ENCODE assay signal across 26 mouse cellular contexts in the genomic region with DNA sequence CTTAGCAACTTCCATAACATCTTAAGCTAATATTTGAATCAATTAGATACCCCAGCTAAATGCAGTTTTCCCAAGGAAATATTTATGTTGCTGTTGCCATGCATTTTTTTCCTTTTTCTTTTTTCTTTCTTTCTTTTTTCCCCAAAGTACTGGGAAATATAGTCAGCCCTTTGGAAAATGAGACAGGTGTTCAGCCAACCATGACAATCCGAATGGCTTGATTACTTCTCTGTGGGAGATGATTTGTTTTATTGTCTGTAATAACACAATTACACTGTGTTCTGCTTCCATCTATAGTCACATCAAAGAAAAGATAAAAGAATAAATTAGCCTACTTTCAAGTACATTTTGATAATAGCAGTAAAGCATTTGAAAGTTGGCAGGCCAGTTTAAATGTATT.
DNase-seq lines count a peak whose midpoint lies in the region; ATAC-seq and TF ChIP-seq lines count a peak whose summit lies in the region.
"Had no signal": no experiment of that assay in that cellular context is flagged by ENCODE, and none has a peak within 500 bp of the region (broad histone marks: within the 10 kb centered on the region; RNA-seq: fewer than 3 reads in every experiment).

No protein-coding gene starts in this region.

- no peak overlapping the region for H3K4me3 ChIP-seq in forebrain, embryonic 12.5 days (replicated peaks)
- H3K4me3 ChIP-seq in forebrain, embryonic 16.5 days (replicated peaks; ENCODE audit: low read length): no peak overlapping the region
- H3K4me3 ChIP-seq in midbrain, postnatal 0 days (ENCODE audit: low read depth, low read length): no peak overlapping the region
- H3K4me3 ChIP-seq in midbrain, embryonic 10.5 days: no peak overlapping the region
- H3K4me3 ChIP-seq: forebrain, embryonic 13.5 days; heart, adult 2 months; heart, embryonic 10.5 days; heart, embryonic 13.5 days; hindbrain, embryonic 15.5 days; intestine, embryonic 15.5 days had no signal

- no peak overlapping the region for H3K9ac ChIP-seq in forebrain, embryonic 12.5 days
- no peak overlapping the region for H3K9ac ChIP-seq in forebrain, embryonic 16.5 days (replicated peaks; ENCODE audit: low read depth, low read length)
- no peak overlapping the region for H3K9ac ChIP-seq in midbrain, postnatal 0 days (replicated peaks; ENCODE audit: low read length, poor library complexity, severe bottlenecking)
- H3K9ac ChIP-seq: forebrain, embryonic 13.5 days; heart, embryonic 13.5 days; hindbrain, embryonic 15.5 days; intestine, embryonic 15.5 days had no signal

- no peaks in the 10 kb centered on the region for H3K9me3 ChIP-seq in forebrain, embryonic 12.5 days
- no peaks in the 10 kb centered on the region for H3K9me3 ChIP-seq in forebrain, embryonic 16.5 days (ENCODE audit: control insufficient read depth, low read length)
- 0 out of 2 replicates have a peak, but pooled peaks cover 2% of the 10 kb centered on the region for H3K9me3 ChIP-seq in midbrain, postnatal 0 days (ENCODE audit: low read length)
- no peaks in the 10 kb centered on the region; the same call in 1 of the 2 replicates for H3K9me3 ChIP-seq in midbrain, embryonic 10.5 days (replicated peaks)
- H3K9me3 ChIP-seq: heart, embryonic 10.5 days; heart, embryonic 13.5 days; hindbrain, embryonic 15.5 days; intestine, embryonic 15.5 days had no signal

- H3K27ac ChIP-seq in forebrain, embryonic 12.5 days: no peak overlapping the region
- H3K27ac ChIP-seq in forebrain, embryonic 16.5 days (ENCODE audit: low read length): no peak overlapping the region
- H3K27ac ChIP-seq in midbrain, postnatal 0 days (ENCODE audit: low read depth, low read length): no peak overlapping the region
- H3K27ac ChIP-seq in midbrain, embryonic 10.5 days (replicated peaks): no peak overlapping the region
- H3K27ac ChIP-seq: forebrain, embryonic 13.5 days; heart, adult 2 months; heart, embryonic 10.5 days; heart, embryonic 13.5 days; hindbrain, embryonic 15.5 days; intestine, embryonic 15.5 days had no signal

- peak; percentile 46; the same call in 1 of the 2 replicates for ATAC-seq in forebrain, embryonic 12.5 days (ENCODE audit: low FRiP score)
- no peak for ATAC-seq in forebrain, embryonic 16.5 days
- no peak for ATAC-seq in midbrain, postnatal 0 days (ENCODE audit: low FRiP score)
- ATAC-seq: forebrain, embryonic 13.5 days; intestine, embryonic 15.5 days had no signal

- H3K27me3 ChIP-seq in forebrain, embryonic 12.5 days: no peaks in the 10 kb centered on the region
- H3K27me3 ChIP-seq in forebrain, embryonic 16.5 days (replicated peaks; ENCODE audit: control insufficient read depth, insufficient read depth, low read length): no peaks in the 10 kb centered on the region
- no peaks in the 10 kb centered on the region for H3K27me3 ChIP-seq in midbrain, postnatal 0 days (ENCODE audit: insufficient read depth, low read length)
- H3K27me3 ChIP-seq in midbrain, embryonic 10.5 days (ENCODE audit: low read depth, poor library complexity, severe bottlenecking): no peaks in the 10 kb centered on the region
- H3K27me3 ChIP-seq: CH12.LX; forebrain, embryonic 13.5 days; heart, embryonic 13.5 days; hindbrain, embryonic 15.5 days; intestine, embryonic 15.5 days had no signal

- no peaks in the 10 kb centered on the region for H3K4me1 ChIP-seq in forebrain, embryonic 12.5 days
- H3K4me1 ChIP-seq in forebrain, embryonic 16.5 days (replicated peaks; ENCODE audit: control insufficient read depth, insufficient read depth, low read length): no peaks in the 10 kb centered on the region
- no peaks in the 10 kb centered on the region for H3K4me1 ChIP-seq in midbrain, postnatal 0 days (ENCODE audit: insufficient read depth, low read length)
- H3K4me1 ChIP-seq in midbrain, embryonic 10.5 days: no peaks in the 10 kb centered on the region
- H3K4me1 ChIP-seq: forebrain, embryonic 13.5 days; heart, embryonic 10.5 days; heart, embryonic 13.5 days; hindbrain, embryonic 15.5 days; intestine, embryonic 15.5 days had no signal

- TF ChIP-seq CTCF in midbrain, postnatal 0 days (IDR thresholded peaks at IDR 0.05): no peak

- DNase-seq in midbrain, postnatal 0 days (ENCODE audit: low spot score): peak; percentile 3
- no peak for DNase-seq in midbrain, embryonic 10.5 days (ENCODE audit: low spot score)
- DNase-seq in retina, postnatal 1 day: peak; percentile 53
- DNase-seq in embryo, embryonic 10.5 days (ENCODE audit: low spot score): no peak
- DNase-seq: adrenal gland, adult 2 months; adrenal gland, postnatal 14 days; B cell, adult 2 months; cerebellum, adult 11-12 months; cerebellum, adult 8-10 months; cerebellum, postnatal 10 days; cerebellum, postnatal 36 days; gastrocnemius, postnatal 10 days; gastrocnemius, postnatal 36 days; heart, adult 2 months; heart, postnatal 14 days; heart, postnatal 4 days; kidney, adult 11 months had no signal

- 23% methylated on average over 1 of the region's 1 CpGs for WGBS in forebrain, embryonic 12.5 days
- whole genome bisulfite sequencing in forebrain, embryonic 16.5 days: 9% methylated on average over 1 of the region's 1 CpGs
- 22% methylated on average over 1 of the region's 1 CpGs for WGBS in midbrain, postnatal 0 days
- 41% methylated on average over 1 of the region's 1 CpGs for WGBS in midbrain, embryonic 10.5 days

- no peaks in the 10 kb centered on the region for H3K36me3 ChIP-seq in forebrain, embryonic 12.5 days (replicated peaks)
- no peaks in the 10 kb centered on the region for H3K36me3 ChIP-seq in forebrain, embryonic 16.5 days (ENCODE audit: control insufficient read depth, insufficient read depth)
- H3K36me3 ChIP-seq in midbrain, postnatal 0 days (ENCODE audit: insufficient read depth, low read length): no peaks in the 10 kb centered on the region
- H3K36me3 ChIP-seq in midbrain, embryonic 10.5 days: no peaks in the 10 kb centered on the region
- H3K36me3 ChIP-seq: G1E; heart, embryonic 10.5 days; heart, embryonic 13.5 days; hindbrain, embryonic 15.5 days; intestine, embryonic 15.5 days had no signal

- no peak overlapping the region for H3K4me2 ChIP-seq in forebrain, embryonic 12.5 days
- no peak overlapping the region for H3K4me2 ChIP-seq in forebrain, embryonic 16.5 days (ENCODE audit: low read length)
- H3K4me2 ChIP-seq in midbrain, postnatal 0 days (ENCODE audit: low read depth, low read length, poor library complexity, severe bottlenecking): no peak overlapping the region
- H3K4me2 ChIP-seq: forebrain, embryonic 13.5 days; heart, embryonic 13.5 days; hindbrain, embryonic 15.5 days; intestine, embryonic 15.5 days had no signal

Comparison
In these comparisons a context has a peak if more than half of its experiments do, and no peak if none do; other contexts are left out.
1. DNase-seq: peak in midbrain, postnatal 0 days (single experiment) and retina, postnatal 1 day (single experiment); none in midbrain, embryonic 10.5 days (single experiment) and embryo, embryonic 10.5 days (single experiment).